Mouse (Mus musculus): ENCODE measurements around the gene Slc26a11. TPM values are rescaled to one million over a fixed set of nuclear protein-coding genes. Genes with fewer than 3 reads are reported as not detected.
A peak's percentile ranks its signal among the peaks of the same experiment; 100 is the strongest.
"Not testable (repeated sequence)": the region's sequence is repeated elsewhere in the genome, so short reads cannot be mapped to it uniquely, and the experiment has no call there.

Slc26a11 gene
- polyA plus RNA-seq, 1 experiment from 2014 or later: 10.8 TPM

GRCm38 (mm10) chr11:119363534-119364145, 8.3 kb downstream of the Slc26a11 start:
- Histone ChIP-seq H3K4me2 (peak overlapping the region; percentile 38), H3K9me3 (replicated peaks) (no peaks in the 10 kb centered on the region), H3K36me3 (peaks cover 46% of the 10 kb centered on the region), H3K27me3 (no peaks in the 10 kb centered on the region), H3K4me1 (peaks cover 10% of the 10 kb centered on the region), H3K4me3 (replicated peaks) (0 out of 2 replicates have a peak overlapping the region, but pooled peaks have one; percentile 14), H3K27ac (no peak overlapping the region), H3K9ac (no peak overlapping the region)
- ATAC-seq (replicated peaks; ENCODE audit: low FRiP score): peak; percentile 77
- 36% methylated on average over 11 of the region's 11 CpGs for WGBS

DNA sequence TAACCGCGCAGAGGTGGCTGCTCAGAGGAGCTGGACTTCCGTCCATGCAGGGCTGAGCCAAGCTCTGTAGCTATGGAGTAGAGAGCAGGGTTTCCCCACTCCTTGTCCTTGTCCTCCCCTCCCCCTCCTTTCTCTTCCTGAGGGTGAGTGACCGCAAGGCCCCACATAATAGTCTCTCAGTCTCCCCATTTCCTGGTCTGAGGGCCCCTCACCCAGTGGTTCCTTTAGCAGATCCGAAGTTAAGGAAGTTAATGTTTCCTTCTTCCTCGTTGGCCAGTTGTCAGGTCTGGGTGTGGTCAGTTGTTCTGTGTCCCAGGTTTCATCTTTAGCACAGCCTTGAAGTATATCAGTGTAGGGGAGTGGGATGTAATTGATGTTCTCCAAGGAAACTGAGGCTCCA, 20.1 kb downstream of the Slc26a11 start:
- Histone ChIP-seq H3K27ac (no peak overlapping the region), H3K9me3 (replicated peaks) (no peaks in the 10 kb centered on the region), H3K27me3 (no peaks in the 10 kb centered on the region), H3K4me1 (peaks cover 3% of the 10 kb centered on the region; the same call in 1 of the 2 replicates), H3K36me3 (peaks cover 31% of the 10 kb centered on the region), H3K4me2 (no peak overlapping the region), H3K4me3 (replicated peaks) (no peak overlapping the region), H3K9ac (no peak overlapping the region)
- no peak for ATAC-seq (replicated peaks; ENCODE audit: low FRiP score)
- WGBS: 74% methylated on average over 6 of the region's 6 CpGs

DNA sequence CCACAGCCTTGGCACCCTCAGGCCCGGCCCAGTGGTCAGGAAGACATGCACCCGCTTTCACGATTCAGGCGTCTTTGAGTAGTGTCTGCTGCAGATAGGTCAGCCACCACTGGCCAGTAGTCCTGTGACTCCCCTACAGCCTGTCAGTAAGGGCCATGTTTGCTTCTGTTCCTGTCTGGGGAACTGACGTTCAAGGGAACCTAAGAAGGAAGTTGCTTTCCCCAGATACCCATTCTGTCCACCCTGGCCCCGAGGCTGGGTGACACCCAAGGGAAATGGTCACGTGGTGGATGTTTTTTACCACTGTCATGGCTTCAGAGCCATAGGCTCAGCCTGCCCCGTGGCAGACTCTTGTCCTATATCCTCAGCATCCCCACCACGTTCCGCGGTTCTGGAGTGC, 22.0 kb downstream of the Slc26a11 start:
- Histone ChIP-seq H3K36me3 (peaks cover 32% of the 10 kb centered on the region), H3K27ac (no peak overlapping the region), H3K9ac (no peak overlapping the region), H3K9me3 (replicated peaks) (no peaks in the 10 kb centered on the region), H3K4me3 (replicated peaks) (no peak overlapping the region), H3K27me3 (no peaks in the 10 kb centered on the region), H3K4me1 (peaks cover 3% of the 10 kb centered on the region; the same call in 1 of the 2 replicates), H3K4me2 (no peak overlapping the region)
- 92% methylated on average over 11 of the region's 11 CpGs for WGBS
- no peak for ATAC-seq (replicated peaks; ENCODE audit: low FRiP score)

- peaks cover 3% of the 10 kb centered on the region; the same call in 1 of the 2 replicates for H3K4me1 ChIP-seq
- 86% methylated on average over 1 of the region's 1 CpGs for WGBS
- H3K27ac ChIP-seq: no peak overlapping the region
- no peak overlapping the region for H3K9ac ChIP-seq
- no peaks in the 10 kb centered on the region for H3K27me3 ChIP-seq
- no peaks in the 10 kb centered on the region for H3K9me3 ChIP-seq (replicated peaks)
- H3K4me3 ChIP-seq (replicated peaks): no peak overlapping the region
- ATAC-seq (replicated peaks; ENCODE audit: low FRiP score): no peak
- H3K36me3 ChIP-seq: peaks cover 32% of the 10 kb centered on the region
- H3K4me2 ChIP-seq: no peak overlapping the region
These were observed 23.2 kb downstream of the Slc26a11 start for GRCm38 (mm10) chr11:119378551-119378950.

DNA sequence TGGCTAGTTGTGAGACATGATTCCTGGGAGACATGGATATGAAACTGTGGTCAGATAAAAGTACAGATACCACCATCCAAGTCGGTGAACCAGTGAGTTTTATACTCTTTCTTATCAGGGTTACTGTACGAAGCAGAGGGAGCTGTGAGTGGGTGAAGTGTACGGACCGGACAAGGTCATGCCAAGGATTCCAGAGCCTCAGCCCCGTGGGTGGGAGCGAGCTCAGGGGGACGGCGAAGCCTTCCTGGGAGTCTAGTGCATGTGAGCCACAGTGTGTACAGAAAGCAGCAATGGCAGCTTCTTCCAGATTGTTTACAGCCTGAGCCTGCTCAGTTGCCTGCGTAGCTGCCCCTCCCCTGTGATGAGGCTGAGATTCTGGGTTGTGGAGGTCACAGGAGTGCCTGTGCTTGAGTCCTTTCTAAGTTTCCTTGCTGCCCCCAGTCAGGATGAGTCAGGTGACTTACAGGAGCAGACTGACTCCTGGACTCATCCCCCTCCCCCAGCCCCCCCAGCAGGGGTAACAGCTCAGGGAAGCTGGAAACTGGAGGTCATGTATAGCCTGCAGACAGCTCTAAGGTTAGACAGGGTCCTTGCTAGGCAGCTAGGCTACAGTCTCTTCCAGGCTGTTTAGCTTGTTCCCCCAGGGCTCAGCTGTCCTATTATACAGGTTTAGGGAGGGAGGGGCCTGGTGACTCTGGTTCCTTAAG, 26.4 kb downstream of the Slc26a11 start:
- Histone ChIP-seq H3K27ac (no peak overlapping the region), H3K4me2 (no peak overlapping the region), H3K9me3 (replicated peaks) (no peaks in the 10 kb centered on the region), H3K9ac (no peak overlapping the region), H3K27me3 (no peaks in the 10 kb centered on the region), H3K4me1 (no peaks in the 10 kb centered on the region), H3K36me3 (peaks cover 32% of the 10 kb centered on the region), H3K4me3 (replicated peaks) (no peak overlapping the region)
- ATAC-seq (replicated peaks; ENCODE audit: low FRiP score): no peak
- 77% methylated on average over 9 of the region's 9 CpGs for WGBS

DNA sequence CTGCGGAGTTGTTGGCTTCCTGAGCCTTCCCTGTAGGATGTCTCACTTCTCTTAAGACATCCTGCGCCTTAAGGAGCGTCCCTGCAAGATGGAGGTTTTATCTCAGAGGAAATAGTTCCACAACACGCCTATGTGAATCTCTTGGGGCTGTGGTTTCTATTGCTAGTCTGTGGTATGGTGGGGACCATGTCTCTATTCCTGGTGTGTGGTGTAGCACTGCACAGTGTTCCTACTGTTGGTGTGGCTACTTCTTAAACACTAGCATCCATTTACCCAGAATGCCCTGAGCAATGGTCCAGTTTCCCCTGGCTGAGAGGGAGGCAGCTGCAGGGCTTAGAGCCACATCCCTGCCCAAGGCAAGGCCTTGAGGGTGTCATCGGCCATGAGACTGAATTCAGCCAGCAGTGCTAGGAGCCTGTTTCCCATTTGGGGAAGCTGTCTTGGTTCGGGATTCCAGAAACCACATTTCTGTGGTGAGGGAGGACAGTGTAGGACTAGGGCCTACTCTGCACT, 27.0 kb downstream of the Slc26a11 start:
- H3K9ac ChIP-seq: no peak overlapping the region
- no peaks in the 10 kb centered on the region for H3K9me3 ChIP-seq (replicated peaks)
- H3K36me3 ChIP-seq: peaks cover 27% of the 10 kb centered on the region
- 81% methylated on average over 6 of the region's 6 CpGs for WGBS
- no peak overlapping the region for H3K27ac ChIP-seq
- H3K27me3 ChIP-seq: no peaks in the 10 kb centered on the region
- H3K4me3 ChIP-seq (replicated peaks): no peak overlapping the region
- H3K4me1 ChIP-seq: 0 out of 2 replicates have a peak, but pooled peaks cover 1% of the 10 kb centered on the region
- ATAC-seq (replicated peaks; ENCODE audit: low FRiP score): no peak
- no peak overlapping the region for H3K4me2 ChIP-seq

DNA sequence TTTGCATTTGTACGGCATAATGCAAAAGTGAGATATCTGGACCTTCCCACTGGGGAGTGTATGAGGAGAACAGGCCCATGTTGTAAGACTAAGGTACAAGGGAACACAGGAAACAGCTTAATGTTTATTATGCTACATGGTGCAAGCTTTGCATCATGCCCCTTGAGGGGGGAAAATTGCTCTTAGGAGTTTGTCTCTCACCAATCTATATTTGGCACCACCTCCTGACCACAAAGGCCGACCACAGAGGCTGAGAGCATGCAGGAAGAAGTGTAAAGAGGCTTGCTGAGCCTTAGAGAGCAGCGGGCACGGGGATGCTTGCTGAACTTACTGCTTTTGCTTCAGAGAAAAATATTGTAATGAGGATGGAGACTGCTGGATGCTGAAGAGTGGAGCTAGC, 29.5 kb downstream of the Slc26a11 start:
- no peaks in the 10 kb centered on the region for H3K9me3 ChIP-seq (replicated peaks)
- no peak overlapping the region for H3K27ac ChIP-seq
- peaks cover 16% of the 10 kb centered on the region for H3K27me3 ChIP-seq
- H3K4me3 ChIP-seq (replicated peaks): no peak overlapping the region
- ATAC-seq (replicated peaks; ENCODE audit: low FRiP score): no peak
- H3K4me1 ChIP-seq: peaks cover 12% of the 10 kb centered on the region
- WGBS: 82% methylated on average over 4 of the region's 4 CpGs
- H3K36me3 ChIP-seq: peaks cover 6% of the 10 kb centered on the region
- no peak overlapping the region for H3K4me2 ChIP-seq
- no peak overlapping the region for H3K9ac ChIP-seq

GRCm38 (mm10) chr11:119386306-119386705, 30.9 kb downstream of the Slc26a11 start:
- Histone ChIP-seq H3K9ac (no peak overlapping the region), H3K4me1 (peaks cover 21% of the 10 kb centered on the region), H3K4me3 (replicated peaks) (no peak overlapping the region), H3K4me2 (no peak overlapping the region), H3K27ac (no peak overlapping the region), H3K27me3 (peaks cover 18% of the 10 kb centered on the region), H3K9me3 (replicated peaks) (no peaks in the 10 kb centered on the region), H3K36me3 (no peaks in the 10 kb centered on the region)
- 93% methylated on average over 5 of the region's 5 CpGs for WGBS
- no peak for ATAC-seq (replicated peaks; ENCODE audit: low FRiP score)

DNA sequence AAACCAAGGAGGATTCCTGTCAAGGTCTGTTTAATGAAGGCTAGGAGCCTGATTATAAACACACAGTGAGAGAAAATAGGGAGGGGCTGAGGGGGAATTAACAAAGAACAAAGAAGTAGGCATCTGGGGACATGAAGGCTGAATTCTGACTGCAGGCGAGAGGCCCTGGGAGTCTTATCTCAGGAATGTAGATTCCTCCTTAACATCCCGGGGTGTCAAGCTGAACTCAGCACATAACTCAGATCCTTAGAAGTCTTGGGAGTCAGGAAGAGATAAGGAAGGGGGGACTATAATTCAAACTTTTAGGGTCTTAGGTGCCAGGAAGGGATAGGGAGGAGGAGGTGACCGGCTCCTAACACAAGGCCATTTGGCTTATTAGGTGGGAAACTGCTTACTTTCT, 31.9 kb downstream of the Slc26a11 start:
- peaks cover 31% of the 10 kb centered on the region for H3K4me1 ChIP-seq
- peaks cover 27% of the 10 kb centered on the region for H3K27me3 ChIP-seq
- not testable (repeated sequence) for H3K36me3 ChIP-seq; ATAC-seq (replicated peaks; ENCODE audit: low FRiP score); H3K9ac ChIP-seq; H3K27ac ChIP-seq; H3K4me2 ChIP-seq; H3K9me3 ChIP-seq (replicated peaks); H3K4me3 ChIP-seq (replicated peaks)
- WGBS: 9% methylated on average over 3 of the region's 3 CpGs

DNA sequence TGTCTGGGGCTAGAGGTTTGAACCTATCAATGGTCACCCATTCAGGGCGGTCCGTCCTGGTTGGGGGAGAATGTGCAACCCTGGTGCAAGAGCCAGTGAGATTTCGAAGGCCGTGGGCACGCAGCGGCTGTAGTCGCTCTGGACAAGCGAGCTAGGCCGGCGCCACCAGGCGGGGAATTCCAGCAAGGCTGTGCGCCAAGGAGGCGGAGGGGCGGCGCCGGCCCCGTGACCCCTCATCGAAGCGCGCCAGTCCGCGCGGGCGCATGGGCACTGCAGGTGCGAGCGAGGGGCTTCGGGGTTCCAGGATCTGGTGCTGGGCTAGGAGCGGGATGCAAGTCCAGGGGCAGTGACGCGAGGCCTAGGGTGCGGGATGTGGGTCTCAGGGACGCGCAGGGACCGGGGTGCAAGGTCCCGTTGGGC, 34.5 kb downstream of the Slc26a11 start:
- Histone ChIP-seq H3K4me1 (peaks cover 51% of the 10 kb centered on the region), H3K9ac (peak overlapping the region; percentile 63), H3K4me3 (replicated peaks) (peak overlapping the region; percentile 70), H3K36me3 (no peaks in the 10 kb centered on the region), H3K27ac (peak overlapping the region; percentile 89), H3K4me2 (peak overlapping the region; percentile 98), H3K9me3 (replicated peaks) (no peaks in the 10 kb centered on the region), H3K27me3 (peaks cover 35% of the 10 kb centered on the region)
- under 1% methylated on average over 35 of the region's 35 CpGs for WGBS
- peak; percentile 68 for ATAC-seq (replicated peaks; ENCODE audit: low FRiP score)

- 3% methylated on average over 53 of the region's 53 CpGs for WGBS
- Histone ChIP-seq H3K36me3 (no peaks in the 10 kb centered on the region), H3K9me3 (replicated peaks) (no peaks in the 10 kb centered on the region), H3K27ac (peak overlapping the region; percentile 89), H3K4me3 (replicated peaks) (peak overlapping the region; percentile 70), H3K4me1 (peaks cover 53% of the 10 kb centered on the region), H3K9ac (peak overlapping the region; percentile 63), H3K27me3 (peaks cover 40% of the 10 kb centered on the region), H3K4me2 (peak overlapping the region; percentile 98)
- peak; percentile 35 for ATAC-seq (replicated peaks; ENCODE audit: low FRiP score)
These were observed 35.2 kb downstream of the Slc26a11 start for GRCm38 (mm10) chr11:119390271-119391231.

Measured in kidney, embryonic 15.5 days (tissue).